Mouse (Mus musculus) embryonic facial prominence, embryonic 10.5 days (tissue): ENCODE results near the gene Lce3d. TPM values are rescaled to one million over a fixed set of nuclear protein-coding genes. Genes with fewer than 3 reads are reported as not detected.

Experiments
- polyA plus RNA-seq: library from polyadenylated mRNA; unstranded; fragments of >200 nt; fragmentation: Nextera tagmentation; extraction: Ambion mirVana; gene quantifications from 2 replicates; pipeline ENCODE4 v1.2.1, GENCODE M21; 2016

Lce3d gene
- polyA plus RNA-seq, 1 experiment from 2014 or later, result not detected

Other genes starting within 250 kb of the Lce3d start
- gene Lce1e, start 248.3 kb upstream of the Lce3d start, polyA plus RNA-seq, result not detected in 2 replicates
- gene Lce1f, start 237.0 kb upstream of the Lce3d start, polyA plus RNA-seq, result not detected in 2 replicates
- gene Gm38119, start 218.3 kb upstream of the Lce3d start, polyA plus RNA-seq, result not detected in 2 replicates
- gene Lce1g, start 205.1 kb upstream of the Lce3d start, polyA plus RNA-seq, result not detected in 2 replicates
- not detected in 2 replicates for gene Lce1h, start 192.3 kb upstream of the Lce3d start, polyA plus RNA-seq
- gene Lce1i, start 178.5 kb upstream of the Lce3d start, polyA plus RNA-seq, result not detected in 2 replicates
- gene Lce1j, start 166.9 kb upstream of the Lce3d start, polyA plus RNA-seq, result not detected in 2 replicates
- not detected in 2 replicates for gene Lce1k, start 149.5 kb upstream of the Lce3d start, polyA plus RNA-seq
- gene Kprp, start 130.1 kb upstream of the Lce3d start, polyA plus RNA-seq, result not detected in 2 replicates
- not detected in 2 replicates for gene Lce1l, start 106.1 kb upstream of the Lce3d start, polyA plus RNA-seq
- not detected in 2 replicates for gene 2310050C09Rik, start 87.2 kb upstream of the Lce3d start, polyA plus RNA-seq
- not detected in 2 replicates for gene Lce3a, start 31.2 kb upstream of the Lce3d start, polyA plus RNA-seq
- gene Lce3b, start 24.4 kb upstream of the Lce3d start, polyA plus RNA-seq, result not detected in 2 replicates
- gene Lce3c, start 12.9 kb upstream of the Lce3d start, polyA plus RNA-seq, result not detected in 2 replicates
- gene Lce3e, start 9.7 kb downstream of the Lce3d start, polyA plus RNA-seq, result not detected in 2 replicates
- gene Lce3f, start 34.8 kb downstream of the Lce3d start, polyA plus RNA-seq, result not detected in 2 replicates
- gene Crct1, start 58.3 kb downstream of the Lce3d start, polyA plus RNA-seq, result 0.36 TPM in 1 of 2 replicates, not detected in the other
- gene Lce1m, start 61.7 kb downstream of the Lce3d start, polyA plus RNA-seq, result not detected in 2 replicates
- gene Gm4858, start 111.4 kb downstream of the Lce3d start, polyA plus RNA-seq, result not detected in 2 replicates
- gene Crnn, start 187.4 kb downstream of the Lce3d start, polyA plus RNA-seq, result not detected in 2 replicates
- gene Flg2, start 239.9 kb downstream of the Lce3d start, polyA plus RNA-seq, result not detected in 2 replicates